Mouse (Mus musculus) liver, adult 2 months (tissue): Measurements from ENCODE around the gene Snx22. TPM values are rescaled to one million over a fixed set of nuclear protein-coding genes. Genes with fewer than 3 reads are reported as not detected.

Experiments
- DNase-seq: peaks from one replicate; pipeline ENCODE4 v3.0.0-alpha.2; 2011; ENCODE audit warnings: low read depth, low spot score; ENCODE audit errors: extremely low read depth
- H3K27ac ChIP-seq: fragments of 200-500 bp; replicated peaks from 2 replicates; pipeline ENCODE4 v1.5.1; 2012; ENCODE audit warnings: low read depth, mild to moderate bottlenecking, control low read depth, inconsistent platforms, low read length; ENCODE audit not compliant: insufficient read depth
- H3K27me3 ChIP-seq: fragments of 200-500 bp; 2 replicates; pipeline ENCODE4 v1.6.1; 2012; ENCODE audit warnings: mild to moderate bottlenecking, moderate library complexity, low read length, inconsistent platforms; ENCODE audit not compliant: control insufficient read depth, insufficient read depth
- H3K36me3 ChIP-seq: fragments of 200-500 bp; 2 replicates; pipeline ENCODE4 v1.6.1; 2012; ENCODE audit warnings: low read length, inconsistent platforms; ENCODE audit not compliant: control insufficient read depth, insufficient read depth
- H3K4me1 ChIP-seq: fragments of 200-500 bp; 2 replicates; pipeline ENCODE4 v1.6.1; 2011; ENCODE audit warnings: low read length; ENCODE audit not compliant: control insufficient read depth, insufficient read depth
- H3K4me3 ChIP-seq: fragments of 200-500 bp; 2 replicates; pipeline ENCODE4 v1.5.1; 2011; ENCODE audit warnings: low read depth, mild to moderate bottlenecking, control low read depth, low read length, moderate library complexity; ENCODE audit not compliant: insufficient read depth
- H3K79me2 ChIP-seq: fragments of 200-500 bp; 2 replicates; pipeline ENCODE4 v1.6.1; 2012; ENCODE audit warnings: inconsistent platforms, mild to moderate bottlenecking, low read length, moderate library complexity; ENCODE audit not compliant: control insufficient read depth, insufficient read depth
- H3K9ac ChIP-seq: fragments of 200-500 bp; 2 replicates; pipeline ENCODE4 v1.6.1; 2012; ENCODE audit warnings: low read depth, mild to moderate bottlenecking, control low read depth, inconsistent platforms, low read length
- CTCF ChIP-seq: fragments of 200-500 bp; IDR thresholded peaks from 2 replicates; pipeline ENCODE4 v1.5.1; 2011; ENCODE audit warnings: low read depth, low read length, control low read depth
- POLR2A ChIP-seq: fragments of 200-500 bp; IDR thresholded peaks from 2 replicates; pipeline ENCODE4 v1.6.1; 2011; ENCODE audit warnings: low read length, control low read depth; ENCODE audit not compliant: insufficient read depth; ENCODE audit errors: extremely low read depth
- WGBS: fragments of 180-500 bp; shearing (Covaris S2); methylation state at CpG from one replicate; pipeline ENCODE4 v1.1.7; 2018; 5-methylcytosine and 5-hydroxymethylcytosine counted together
- polyA plus RNA-seq: library from polyadenylated mRNA; depleted of rRNA; stranded (reverse); fragments of >200 nt; gene quantifications from 2 replicates; pipeline ENCODE4 v1.2.3, GENCODE M21; 2012
- total RNA-seq: library from RNA; depleted of rRNA; stranded (reverse); fragments of >200 nt; gene quantifications from 2 replicates; pipeline ENCODE4 v1.2.3, GENCODE M21; 2014

Gene Snx22
- total and polyA plus RNA-seq, 2 experiments: 0.09 to 0.53 TPM

DNA sequence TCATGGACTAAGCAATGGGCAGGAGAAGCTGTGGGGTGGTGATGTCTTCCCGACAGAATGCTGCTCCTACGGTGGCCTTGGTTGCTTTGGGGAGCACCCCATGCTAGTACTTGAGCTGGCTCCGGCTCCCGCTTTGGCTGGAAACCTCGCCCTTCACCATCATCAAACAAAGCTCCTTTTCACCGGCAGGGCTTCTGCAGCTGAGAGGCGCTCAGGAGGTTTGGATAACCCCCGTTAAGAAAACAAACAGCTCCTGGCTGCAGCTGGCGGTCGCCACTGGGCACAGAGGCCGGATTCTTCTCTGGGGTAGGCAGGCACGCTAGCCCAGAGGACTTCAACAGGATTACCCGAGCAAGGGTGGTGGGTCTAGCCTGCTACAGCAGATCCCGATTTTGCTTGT lies 9.0 kb upstream of the Snx22 start:
- H3K36me3 ChIP-seq: no peaks in the 10 kb centered on the region
- WGBS: 8% methylated on average over 14 of the region's 14 CpGs
- no peaks in the 10 kb centered on the region for H3K79me2 ChIP-seq
- no peaks in the 10 kb centered on the region for H3K27me3 ChIP-seq
- no peak overlapping the region for H3K9ac ChIP-seq
- no peak for DNase-seq
- no peak overlapping the region for H3K4me3 ChIP-seq
- no peaks in the 10 kb centered on the region for H3K4me1 ChIP-seq
- TF ChIP-seq CTCF (no peak), POLR2A (no peak)
- H3K27ac ChIP-seq: no peak overlapping the region

DNA sequence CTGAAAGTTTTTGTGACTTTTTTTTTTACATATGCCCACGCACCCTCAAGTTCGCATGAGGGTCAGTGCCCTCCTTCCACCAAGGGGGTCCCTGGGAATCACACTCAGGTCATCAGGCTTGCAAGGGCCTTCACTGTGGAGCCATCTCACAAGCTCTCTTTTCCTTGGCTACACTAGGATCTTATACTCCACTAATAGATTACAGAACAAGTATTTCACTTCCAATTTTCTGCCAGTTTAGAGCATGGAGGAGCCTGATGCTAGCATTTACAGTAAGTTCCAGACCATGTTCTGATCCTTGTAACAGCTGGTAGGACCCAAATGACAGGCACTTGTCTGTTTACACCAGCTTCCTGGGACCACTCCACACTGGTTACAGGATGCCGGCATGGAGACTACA lies 8.6 kb upstream of the Snx22 start:
- 71% methylated on average over 3 of the region's 3 CpGs for WGBS
- DNase-seq: no peak

DNA sequence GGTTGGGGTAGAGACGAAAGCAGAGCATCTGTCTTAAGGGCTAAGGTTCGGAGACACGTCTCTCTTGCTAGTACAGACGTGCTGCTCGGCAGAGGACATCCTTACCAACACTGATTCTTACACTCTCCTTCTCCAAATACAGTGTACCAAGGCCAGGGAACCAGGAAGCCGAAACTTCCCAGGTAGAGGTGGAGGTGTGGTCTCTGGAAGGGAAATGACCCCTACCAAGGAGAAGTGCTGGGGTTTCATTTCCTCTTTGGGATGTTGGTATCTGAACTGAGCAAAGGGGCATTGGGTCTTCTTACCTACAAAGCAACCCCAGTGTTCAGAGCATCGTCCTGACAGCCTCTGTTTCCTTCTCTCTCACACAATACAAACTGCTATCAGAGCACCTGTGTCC lies 3.2 kb upstream of the Snx22 start:
- H3K27ac ChIP-seq: no peak overlapping the region
- peaks cover 8% of the 10 kb centered on the region; the same call in 1 of the 2 replicates for H3K4me1 ChIP-seq
- no peaks in the 10 kb centered on the region for H3K79me2 ChIP-seq
- no peaks in the 10 kb centered on the region for H3K27me3 ChIP-seq
- whole genome bisulfite sequencing: 86% methylated on average over 7 of the region's 7 CpGs
- H3K9ac ChIP-seq: no peak overlapping the region
- no peak overlapping the region for H3K4me3 ChIP-seq
- no peak for DNase-seq
- no peaks in the 10 kb centered on the region for H3K36me3 ChIP-seq
- TF ChIP-seq POLR2A (no peak), CTCF (no peak)

More for the DNA sequence above, 8.6 kb upstream of the Snx22 start:
- no peak overlapping the region for H3K4me3 ChIP-seq
- H3K4me1 ChIP-seq: no peaks in the 10 kb centered on the region
- no peak overlapping the region for H3K27ac ChIP-seq
- no peaks in the 10 kb centered on the region for H3K36me3 ChIP-seq
- no peak overlapping the region for H3K9ac ChIP-seq
- H3K79me2 ChIP-seq: no peaks in the 10 kb centered on the region
- H3K27me3 ChIP-seq: no peaks in the 10 kb centered on the region
- TF ChIP-seq CTCF (no peak), POLR2A (no peak)

DNA sequence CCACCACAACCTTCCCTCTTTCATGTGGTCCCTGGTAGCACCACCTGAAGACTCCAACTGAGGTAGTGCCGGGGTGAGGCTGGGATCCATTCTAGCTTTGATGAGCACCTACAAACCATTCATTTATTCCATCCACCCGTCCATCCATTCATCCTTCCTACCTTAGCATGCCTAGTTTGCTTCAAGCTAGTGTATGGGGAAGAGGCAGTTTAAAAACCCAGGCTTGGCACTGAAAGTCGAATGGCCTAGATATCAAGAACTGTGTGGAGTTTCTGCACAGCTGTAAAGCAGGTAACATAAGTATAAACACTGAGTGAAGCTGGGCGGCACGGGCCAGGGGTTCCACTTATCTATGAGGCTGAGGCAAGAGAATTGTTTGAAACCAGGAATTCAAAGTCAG lies 632 bp upstream of the Snx22 start:
- WGBS: 88% methylated on average over 5 of the region's 5 CpGs
- Histone ChIP-seq H3K27ac (no peak overlapping the region), H3K9ac (no peak overlapping the region), H3K4me3 (no peak overlapping the region), H3K79me2 (no peaks in the 10 kb centered on the region), H3K27me3 (no peaks in the 10 kb centered on the region), H3K4me1 (peaks cover 8% of the 10 kb centered on the region; the same call in 1 of the 2 replicates), H3K36me3 (peaks cover 6% of the 10 kb centered on the region; the same call in 1 of the 2 replicates)
- no peak for TF ChIP-seq POLR2A
- TF ChIP-seq CTCF: no peak
- DNase-seq: no peak

DNA sequence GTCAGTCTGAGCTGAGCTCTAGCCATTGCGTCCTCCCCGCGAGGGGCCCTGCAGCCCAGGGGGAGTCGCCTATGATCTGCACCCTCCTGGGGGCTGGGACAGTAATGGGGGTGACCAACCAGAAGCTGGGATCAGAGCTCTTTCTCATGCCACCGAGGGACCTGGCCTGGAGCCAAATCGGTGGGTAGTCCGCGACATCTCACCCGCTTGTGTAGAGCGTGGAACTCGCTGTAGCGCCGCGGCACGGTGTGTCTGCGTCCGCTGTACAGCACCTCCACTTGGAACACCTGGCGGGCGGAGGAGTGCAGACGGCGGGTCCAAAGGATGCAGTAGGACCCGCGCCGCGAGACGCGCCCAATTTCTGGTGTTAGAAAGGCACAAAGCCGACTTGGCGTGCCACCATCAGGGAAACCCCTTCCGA lies 538 bp downstream of the Snx22 start:
- Histone ChIP-seq H3K4me3 (peak overlapping the region; percentile 25; the same call in 1 of the 2 replicates), H3K9ac (no peak overlapping the region), H3K27ac (no peak overlapping the region), H3K36me3 (peaks cover 12% of the 10 kb centered on the region; the same call in 1 of the 2 replicates), H3K27me3 (no peaks in the 10 kb centered on the region), H3K79me2 (no peaks in the 10 kb centered on the region), H3K4me1 (peaks cover 8% of the 10 kb centered on the region; the same call in 1 of the 2 replicates)
- DNase-seq: no peak
- no peak for TF ChIP-seq POLR2A
- TF ChIP-seq CTCF: no peak
- WGBS: 3% methylated on average over 30 of the region's 30 CpGs

DNA sequence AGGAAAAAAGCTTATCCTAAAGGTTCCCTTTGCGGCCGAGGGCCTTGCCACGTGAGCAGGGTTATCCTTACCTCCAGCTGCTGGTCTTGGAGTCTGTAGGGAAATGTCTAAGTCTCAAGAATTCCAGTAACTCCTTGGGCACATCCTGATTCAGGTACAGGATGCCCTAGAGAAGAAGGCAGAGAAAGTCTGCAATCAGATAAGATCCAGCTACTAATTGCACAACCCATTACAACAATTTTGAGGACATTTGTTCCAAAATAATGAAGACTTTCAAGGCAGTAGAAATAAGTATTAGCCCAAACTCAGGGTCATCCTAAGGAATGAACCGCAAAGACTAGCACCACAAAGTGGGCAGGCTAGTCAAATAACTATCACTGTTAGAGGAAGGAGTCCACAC lies 1.5 kb downstream of the Snx22 start:
- peaks cover 20% of the 10 kb centered on the region for H3K36me3 ChIP-seq
- no peak for DNase-seq
- no peaks in the 10 kb centered on the region for H3K79me2 ChIP-seq
- H3K4me1 ChIP-seq: peaks cover 8% of the 10 kb centered on the region; the same call in 1 of the 2 replicates
- no peak overlapping the region for H3K27ac ChIP-seq
- 83% methylated on average over 4 of the region's 4 CpGs for WGBS
- H3K4me3 ChIP-seq: no peak overlapping the region
- no peak overlapping the region for H3K9ac ChIP-seq
- TF ChIP-seq POLR2A: no peak
- no peak for TF ChIP-seq CTCF
- H3K27me3 ChIP-seq: no peaks in the 10 kb centered on the region
